Mouse (Mus musculus) limb, embryonic 11.5 days (tissue): ENCODE data around the gene L3mbtl1. TPM values are rescaled to one million over a fixed set of nuclear protein-coding genes. Genes with fewer than 3 reads are reported as not detected.

Experiments
- ATAC-seq: fragments of 200-750 bp; cut with Nextera tagmentation; 2 replicates; pipeline ENCODE4 v1.8.0; 2017; ENCODE audit warnings: low read depth; ENCODE audit not compliant: insufficient number of reproducible peaks, low FRiP score, low TSS enrichment
- DNase-seq: peaks from one replicate; pipeline ENCODE4 v3.0.0-alpha.2; 2015; ENCODE audit warnings: low spot score
- H3K27ac ChIP-seq: fragments of 300-500 bp; sonication (generic); replicated peaks from 2 replicates; pipeline ENCODE4 v1.5.1; 2014; ENCODE audit warnings: low read depth, mild to moderate bottlenecking, low read length
- H3K27me3 ChIP-seq: fragments of 300-500 bp; sonication (generic); 2 replicates; pipeline ENCODE4 v1.6.1; 2014; ENCODE audit warnings: mild to moderate bottlenecking, low read length, mixed read lengths; ENCODE audit not compliant: control insufficient read depth, insufficient read depth
- H3K36me3 ChIP-seq: fragments of 300-500 bp; sonication (generic); 2 replicates; pipeline ENCODE4 v1.6.1; 2014; ENCODE audit warnings: mild to moderate bottlenecking, low read length, moderate library complexity, mixed read lengths; ENCODE audit not compliant: control insufficient read depth, insufficient read depth
- H3K4me1 ChIP-seq: fragments of 300-500 bp; sonication (generic); 2 replicates; pipeline ENCODE4 v1.6.1; 2014; ENCODE audit warnings: low read length, mixed read lengths; ENCODE audit not compliant: control insufficient read depth, insufficient read depth
- H3K4me2 ChIP-seq: fragments of 300-500 bp; sonication (generic); 2 replicates; pipeline ENCODE4 v1.6.1; 2014; ENCODE audit warnings: low read depth, mild to moderate bottlenecking, moderate library complexity; ENCODE audit not compliant: severe bottlenecking
- H3K4me3 ChIP-seq: fragments of 300-500 bp; sonication (generic); 2 replicates; pipeline ENCODE4 v1.5.1; 2014; ENCODE audit warnings: low read depth, low read length
- H3K9ac ChIP-seq: fragments of 300-500 bp; sonication (generic); 2 replicates; pipeline ENCODE4 v1.6.1; 2014; ENCODE audit warnings: mild to moderate bottlenecking, low read length
- H3K9me3 ChIP-seq: fragments of 300-500 bp; sonication (generic); 2 replicates; pipeline ENCODE4 v1.6.1; 2016; ENCODE audit warnings: low read length; ENCODE audit not compliant: control insufficient read depth
- WGBS: fragments of 180-500 bp; shearing (Covaris S2); extraction: QIAGEN DNeasy Blood & Tissue Kit; methylation state at CpG from one replicate; pipeline ENCODE4 v1.1.7; 2014; 5-methylcytosine and 5-hydroxymethylcytosine counted together
- polyA plus RNA-seq: library from polyadenylated mRNA; unstranded; fragments of >200 nt; fragmentation: Nextera tagmentation; extraction: Ambion mirVana; gene quantifications from 2 replicates; pipeline ENCODE4 v1.2.1, GENCODE M21; 2014

Gene L3mbtl1
- polyA plus RNA-seq, 1 experiment from 2014 or later, result 0.17 TPM

GRCm38 (mm10) chr2:162931674-162932650, 11.3 kb upstream of the L3mbtl1 start:
- peak; percentile 73 for DNase-seq
- Histone ChIP-seq H3K36me3 (peaks cover 12% of the 10 kb centered on the region), H3K27me3 (no peaks in the 10 kb centered on the region), H3K9me3 (no peaks in the 10 kb centered on the region), H3K4me1 (peaks cover 3% of the 10 kb centered on the region; the same call in 1 of the 2 replicates), H3K4me3 (peak overlapping the region; percentile 98), H3K9ac (peak overlapping the region; percentile 100), H3K4me2 (peak overlapping the region; percentile 72), H3K27ac (peak overlapping the region; percentile 96)
- peak; percentile 41 for ATAC-seq
- under 1% methylated on average over 93 of the region's 103 CpGs for WGBS

GRCm38 (mm10) chr2:162932706-162933105, 10.6 kb upstream of the L3mbtl1 start:
- Histone ChIP-seq H3K27me3 (no peaks in the 10 kb centered on the region), H3K36me3 (peaks cover 17% of the 10 kb centered on the region), H3K27ac (no peak overlapping the region), H3K4me1 (peaks cover 3% of the 10 kb centered on the region; the same call in 1 of the 2 replicates), H3K4me3 (peak overlapping the region; percentile 98), H3K4me2 (peak overlapping the region; percentile 72), H3K9me3 (no peaks in the 10 kb centered on the region), H3K9ac (no peak overlapping the region)
- ATAC-seq (no peak), DNase-seq (peak; percentile 40)
- 42% methylated on average over 4 of the region's 4 CpGs for WGBS

- Histone ChIP-seq H3K9ac (no peak overlapping the region), H3K4me2 (no peak overlapping the region), H3K4me3 (no peak overlapping the region), H3K4me1 (peaks cover 3% of the 10 kb centered on the region; the same call in 1 of the 2 replicates), H3K9me3 (no peaks in the 10 kb centered on the region), H3K27ac (no peak overlapping the region), H3K36me3 (peaks cover 25% of the 10 kb centered on the region), H3K27me3 (no peaks in the 10 kb centered on the region)
- DNase-seq (no peak), ATAC-seq (no peak)
- WGBS, result 95% methylated on average over 19 of the region's 19 CpGs
Measured at GRCm38 (mm10) chr2:162934421-162934820, 8.9 kb upstream of the L3mbtl1 start.

GRCm38 (mm10) chr2:162935700-162936099, 7.6 kb upstream of the L3mbtl1 start:
- Histone ChIP-seq H3K4me2 (no peak overlapping the region), H3K4me1 (peaks cover 3% of the 10 kb centered on the region; the same call in 1 of the 2 replicates), H3K4me3 (no peak overlapping the region), H3K9ac (no peak overlapping the region), H3K27me3 (no peaks in the 10 kb centered on the region), H3K9me3 (no peaks in the 10 kb centered on the region), H3K36me3 (peaks cover 25% of the 10 kb centered on the region), H3K27ac (no peak overlapping the region)
- DNase-seq, result no peak
- no peak for ATAC-seq
- WGBS, result 95% methylated on average over 3 of the region's 3 CpGs

- DNase-seq, result no peak
- no peak for ATAC-seq
- Histone ChIP-seq H3K9me3 (no peaks in the 10 kb centered on the region), H3K36me3 (peaks cover 15% of the 10 kb centered on the region; the same call in 1 of the 2 replicates), H3K9ac (no peak overlapping the region), H3K4me2 (no peak overlapping the region), H3K4me3 (no peak overlapping the region), H3K27ac (no peak overlapping the region), H3K4me1 (0 out of 2 replicates have a peak, but pooled peaks cover 7% of the 10 kb centered on the region), H3K27me3 (0 out of 2 replicates have a peak, but pooled peaks cover 2% of the 10 kb centered on the region)
- WGBS, result 87% methylated on average over 1 of the region's 1 CpGs
Measured at GRCm38 (mm10) chr2:162939562-162939961, 3.7 kb upstream of the L3mbtl1 start.

GRCm38 (mm10) chr2:162943931-162944330, 659 bp downstream of the L3mbtl1 start:
- H3K27ac ChIP-seq, result no peak overlapping the region
- peak overlapping the region; percentile 50 for H3K4me3 ChIP-seq
- 0 out of 2 replicates have a peak, but pooled peaks cover 2% of the 10 kb centered on the region for H3K27me3 ChIP-seq
- H3K4me2 ChIP-seq, result peak overlapping the region; percentile 97
- ATAC-seq, result no peak
- 0 out of 2 replicates have a peak, but pooled peaks cover 7% of the 10 kb centered on the region for H3K4me1 ChIP-seq
- no peak for DNase-seq
- peaks cover 3% of the 10 kb centered on the region; the same call in 1 of the 2 replicates for H3K36me3 ChIP-seq
- WGBS, result 8% methylated on average over 11 of the region's 11 CpGs
- no peak overlapping the region for H3K9ac ChIP-seq
- no peaks in the 10 kb centered on the region for H3K9me3 ChIP-seq

GRCm38 (mm10) chr2:162946964-162947363, 3.7 kb downstream of the L3mbtl1 start:
- 84% methylated on average over 5 of the region's 5 CpGs for WGBS
- no peak overlapping the region for H3K27ac ChIP-seq
- no peaks in the 10 kb centered on the region for H3K36me3 ChIP-seq
- H3K9me3 ChIP-seq, result no peaks in the 10 kb centered on the region
- H3K4me1 ChIP-seq, result 0 out of 2 replicates have a peak, but pooled peaks cover 7% of the 10 kb centered on the region
- H3K9ac ChIP-seq, result no peak overlapping the region
- no peak overlapping the region for H3K4me3 ChIP-seq
- ATAC-seq, result no peak
- no peak overlapping the region for H3K4me2 ChIP-seq
- DNase-seq, result no peak
- H3K27me3 ChIP-seq, result 0 out of 2 replicates have a peak, but pooled peaks cover 2% of the 10 kb centered on the region

GRCm38 (mm10) chr2:162947736-162948135, 4.5 kb downstream of the L3mbtl1 start:
- Histone ChIP-seq H3K4me3 (no peak overlapping the region), H3K9ac (no peak overlapping the region), H3K27me3 (0 out of 2 replicates have a peak, but pooled peaks cover 2% of the 10 kb centered on the region), H3K4me1 (0 out of 2 replicates have a peak, but pooled peaks cover 4% of the 10 kb centered on the region), H3K36me3 (no peaks in the 10 kb centered on the region), H3K4me2 (peak overlapping the region; percentile 35; the same call in 1 of the 2 replicates), H3K27ac (no peak overlapping the region), H3K9me3 (no peaks in the 10 kb centered on the region)
- DNase-seq (no peak), ATAC-seq (peak; percentile 14; the same call in 1 of the 2 replicates)
- WGBS, result 34% methylated on average over 15 of the region's 15 CpGs
